In the genomic region with DNA sequence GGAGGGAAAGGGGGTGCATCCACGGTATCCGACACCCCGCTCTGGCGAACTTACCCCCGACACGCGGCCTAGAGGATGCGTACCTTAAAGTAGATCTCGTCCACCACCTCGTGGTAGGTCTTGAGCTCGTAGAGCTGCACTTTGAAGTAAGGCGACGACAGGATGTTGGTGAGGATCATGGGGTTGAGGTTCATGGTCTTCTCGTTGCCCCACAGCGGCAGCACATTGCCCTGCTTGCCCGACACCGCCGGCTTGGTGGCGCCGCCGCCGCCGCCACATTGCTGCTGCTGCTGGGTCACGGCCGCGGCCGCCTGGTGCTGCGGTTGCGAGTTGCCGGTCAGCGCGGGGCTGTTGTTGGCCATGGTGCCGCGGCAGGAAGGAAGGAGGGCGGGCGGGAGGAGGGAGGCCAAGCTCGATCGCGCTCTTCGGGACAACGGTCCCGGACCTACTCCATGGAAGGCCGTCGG, we compare ENCODE assay signal across 8 mouse cellular contexts. TPM values are rescaled to one million over a fixed set of nuclear protein-coding genes. Genes with fewer than 3 reads are reported as not detected.
A peak's percentile ranks its signal among the peaks of the same experiment; 100 is the strongest.
DNase-seq lines count a peak whose midpoint lies in the region; ATAC-seq and TF ChIP-seq lines count a peak whose summit lies in the region.

No protein-coding gene starts in this region.

- peak; percentile 88 for ATAC-seq in embryonic facial prominence, embryonic 11.5 days (replicated peaks; ENCODE audit: insufficient number of reproducible peaks, low FRiP score, low TSS enrichment, low read depth)
- peak; percentile 79 for ATAC-seq in liver, embryonic 11.5 days (replicated peaks; ENCODE audit: low FRiP score)
- ATAC-seq in monocyte, adult 5-6 weeks (replicated peaks; ENCODE audit: insufficient number of reproducible peaks, low FRiP score, low TSS enrichment, poor library complexity, severe bottlenecking) = peak; percentile 80
- peak; percentile 82 for ATAC-seq in stomach, embryonic 14.5 days (ENCODE audit: insufficient number of reproducible peaks, insufficient read depth, low FRiP score, low read depth)

- no peaks in the 10 kb centered on the region for H3K4me1 ChIP-seq in embryonic facial prominence, embryonic 11.5 days (ENCODE audit: control insufficient read depth, insufficient read depth, low read length)
- H3K4me1 ChIP-seq in liver, embryonic 11.5 days (replicated peaks; ENCODE audit: control insufficient read depth, insufficient read depth, low read length) = peaks cover 11% of the 10 kb centered on the region
- peaks cover 6% of the 10 kb centered on the region for H3K4me1 ChIP-seq in stomach, embryonic 14.5 days (ENCODE audit: control insufficient read depth, insufficient read depth, low read length)

- intact Hi-C loops in left cerebral cortex, adult 2 months (cut with DNase I) = loop anchor here (2.0 to 5.0 kb wide), 5 partner anchors 51 to 151 kb away; partner anchors contain the start of genes Fam102b and Stxbp3

- peak overlapping the region; percentile 87 for H3K9ac ChIP-seq in embryonic facial prominence, embryonic 11.5 days (replicated peaks; ENCODE audit: low read length)
- peak overlapping the region; percentile 99 for H3K9ac ChIP-seq in liver, embryonic 11.5 days (ENCODE audit: low read depth, low read length)
- peak overlapping the region; percentile 91 for H3K9ac ChIP-seq in stomach, embryonic 14.5 days (replicated peaks; ENCODE audit: low read depth, low read length)

- peak; percentile 44 for DNase-seq in left cerebral cortex, adult 2 months (ENCODE audit: extremely low spot score in 1 of 2, low spot score in 2 of 2)
- no peak for DNase-seq in left cerebral cortex, adult 11 months (ENCODE audit: low spot score)
- DNase-seq in embryonic facial prominence, embryonic 11.5 days (ENCODE audit: low spot score) = peak; percentile 70
- peak; percentile 65 to 66 for DNase-seq in heart, adult 18-20 months
- DNase-seq in kidney, adult 9 months = peak; percentile 63
- DNase-seq in liver, embryonic 11.5 days (ENCODE audit: low spot score) = no peak

- no peaks in the 10 kb centered on the region for H3K27me3 ChIP-seq in embryonic facial prominence, embryonic 11.5 days (ENCODE audit: control insufficient read depth, insufficient read depth, low read length)
- H3K27me3 ChIP-seq in liver, embryonic 11.5 days (replicated peaks; ENCODE audit: control insufficient read depth, insufficient read depth, low read length) = no peaks in the 10 kb centered on the region
- H3K27me3 ChIP-seq in stomach, embryonic 14.5 days (ENCODE audit: control insufficient read depth, insufficient read depth, low read length) = no peaks in the 10 kb centered on the region

- no peaks in the 10 kb centered on the region for H3K9me3 ChIP-seq in embryonic facial prominence, embryonic 11.5 days (replicated peaks; ENCODE audit: control insufficient read depth, low read length)
- H3K9me3 ChIP-seq in liver, embryonic 11.5 days (ENCODE audit: control insufficient read depth, low read length) = no peaks in the 10 kb centered on the region
- H3K9me3 ChIP-seq in stomach, embryonic 14.5 days (ENCODE audit: control insufficient read depth, low read depth, low read length) = no peaks in the 10 kb centered on the region

- peak overlapping the region; percentile 63 for H3K4me3 ChIP-seq in left cerebral cortex, adult 2 months
- H3K4me3 ChIP-seq in embryonic facial prominence, embryonic 11.5 days (ENCODE audit: low read depth, low read length) = peak overlapping the region; percentile 89
- peak overlapping the region; percentile 96 for H3K4me3 ChIP-seq in liver, embryonic 11.5 days (ENCODE audit: low read depth, low read length)
- H3K4me3 ChIP-seq in stomach, embryonic 14.5 days (ENCODE audit: low read depth, low read length) = peak overlapping the region; percentile 94

- H3K27ac ChIP-seq in left cerebral cortex, adult 2 months = peak overlapping the region; percentile 97
- H3K27ac ChIP-seq in embryonic facial prominence, embryonic 11.5 days (replicated peaks; ENCODE audit: low read depth, low read length) = peak overlapping the region; percentile 96
- peak overlapping the region; percentile 99 for H3K27ac ChIP-seq in liver, embryonic 11.5 days (ENCODE audit: low read depth, low read length)
- H3K27ac ChIP-seq in stomach, embryonic 14.5 days (ENCODE audit: low read length) = peak overlapping the region; percentile 100

- WGBS in embryonic facial prominence, embryonic 11.5 days = under 1% methylated on average over 43 of the region's 44 CpGs
- whole genome bisulfite sequencing in liver, embryonic 11.5 days = under 1% methylated on average over 44 of the region's 44 CpGs
- under 1% methylated on average over 43 of the region's 44 CpGs for WGBS in stomach, embryonic 14.5 days

- TF ChIP-seq CTCF in left cerebral cortex, adult 2 months (IDR thresholded peaks at IDR 0.05) = peak; percentile 32

- H3K36me3 ChIP-seq in embryonic facial prominence, embryonic 11.5 days (replicated peaks; ENCODE audit: control insufficient read depth, insufficient read depth, low read depth, low read length) = no peaks in the 10 kb centered on the region
- peaks cover 3% of the 10 kb centered on the region; the same call in 1 of the 2 replicates for H3K36me3 ChIP-seq in liver, embryonic 11.5 days (ENCODE audit: control insufficient read depth, insufficient read depth, low read length)
- H3K36me3 ChIP-seq in stomach, embryonic 14.5 days (ENCODE audit: control insufficient read depth, insufficient read depth, low read length) = peaks cover 16% of the 10 kb centered on the region

- peak overlapping the region; percentile 84 for H3K4me2 ChIP-seq in embryonic facial prominence, embryonic 11.5 days (ENCODE audit: low read depth, low read length)
- peak overlapping the region; percentile 83 for H3K4me2 ChIP-seq in liver, embryonic 11.5 days
- H3K4me2 ChIP-seq in stomach, embryonic 14.5 days (replicated peaks; ENCODE audit: low read depth, low read length) = peak overlapping the region; percentile 95

RNA-seq across cellular contexts. Expression of gene Prpf38b, which starts 0.4 kb away (rescaled TPM):
- 10 to 100 TPM; 43.9 to 53.2 TPM for total RNA-seq in left cerebral cortex, adult 2 months (2021)
- 69.1 and 71.3 TPM in 2 replicates for polyA plus RNA-seq in embryonic facial prominence, embryonic 11.5 days (2014; fragmentation: Nextera tagmentation; extraction: Ambion mirVana)
- total RNA-seq in heart, adult 18-20 months (2021) = 10 to 100 TPM; 16.7 to 19.3 TPM
- 61.0 and 69.3 TPM in 2 replicates for polyA plus RNA-seq in liver, embryonic 11.5 days (2014; fragmentation: Nextera tagmentation; extraction: Ambion mirVana)
- total RNA-seq in monocyte, adult 5-6 weeks (2017) = 327 to 440 TPM (median 383 TPM) in 3 replicates
- 73.7 and 77.1 TPM in 2 replicates for polyA plus RNA-seq in stomach, embryonic 14.5 days (2014; fragmentation: Nextera tagmentation; extraction: Ambion mirVana)

RNA-seq across cellular contexts. Expression of gene Fndc7, which starts 21.3 kb away (rescaled TPM):
- total RNA-seq in left cerebral cortex, adult 2 months (2021) = under 1 TPM in 1 of 2 experiments, not detected in 1; 0.26 TPM
- not detected in 2 replicates for polyA plus RNA-seq in embryonic facial prominence, embryonic 11.5 days (2014; fragmentation: Nextera tagmentation; extraction: Ambion mirVana)
- total RNA-seq in heart, adult 18-20 months (2021) = under 1 TPM; 0.07 to 0.18 TPM
- 0.18 TPM in 1 of 2 replicates, not detected in the other for polyA plus RNA-seq in liver, embryonic 11.5 days (2014; fragmentation: Nextera tagmentation; extraction: Ambion mirVana)
- 0.53 to 0.68 TPM in 2 of 3 replicates, not detected in the other for total RNA-seq in monocyte, adult 5-6 weeks (2017)
- polyA plus RNA-seq in stomach, embryonic 14.5 days (2014; fragmentation: Nextera tagmentation; extraction: Ambion mirVana) = not detected in 2 replicates

RNA-seq across cellular contexts. Expression of gene Henmt1, which starts 28.6 kb away (rescaled TPM):
- 1 to 10 TPM; 2.1 to 2.3 TPM for total RNA-seq in left cerebral cortex, adult 2 months (2021)
- 0.63 and 1.1 TPM in 2 replicates for polyA plus RNA-seq in embryonic facial prominence, embryonic 11.5 days (2014; fragmentation: Nextera tagmentation; extraction: Ambion mirVana)
- not detected for total RNA-seq in heart, adult 18-20 months (2021)
- polyA plus RNA-seq in liver, embryonic 11.5 days (2014; fragmentation: Nextera tagmentation; extraction: Ambion mirVana) = 0.29 and 0.30 TPM in 2 replicates
- total RNA-seq in monocyte, adult 5-6 weeks (2017) = not detected in 3 replicates
- 0.43 and 0.78 TPM in 2 replicates for polyA plus RNA-seq in stomach, embryonic 14.5 days (2014; fragmentation: Nextera tagmentation; extraction: Ambion mirVana)

RNA-seq across cellular contexts. Expression of gene Gm9857, which starts 29.1 kb away (rescaled TPM):
- total RNA-seq in left cerebral cortex, adult 2 months (2021) = not detected
- polyA plus RNA-seq in embryonic facial prominence, embryonic 11.5 days (2014; fragmentation: Nextera tagmentation; extraction: Ambion mirVana) = not detected in 2 replicates
- total RNA-seq in heart, adult 18-20 months (2021) = not detected
- not detected in 2 replicates for polyA plus RNA-seq in liver, embryonic 11.5 days (2014; fragmentation: Nextera tagmentation; extraction: Ambion mirVana)
- total RNA-seq in monocyte, adult 5-6 weeks (2017) = not detected in 3 replicates
- polyA plus RNA-seq in stomach, embryonic 14.5 days (2014; fragmentation: Nextera tagmentation; extraction: Ambion mirVana) = not detected in 2 replicates

Comparison
In these comparisons a context has a peak if more than half of its experiments do, and no peak if none do; other contexts are left out.
1. DNase-seq: peak in left cerebral cortex, adult 2 months (2 of 2), embryonic facial prominence, embryonic 11.5 days (single experiment), heart, adult 18-20 months (2 of 2) and kidney, adult 9 months (single experiment); none in left cerebral cortex, adult 11 months (single experiment) and liver, embryonic 11.5 days (single experiment).
2. Peak in every context shown above with its lines, with median percentiles within 50 percentile points of each other: H3K27ac ChIP-seq, H3K4me3 ChIP-seq, ATAC-seq, H3K4me2 ChIP-seq and H3K9ac ChIP-seq.